8 mouse cellular contexts compared by ENCODE assay signal in the genomic region with DNA sequence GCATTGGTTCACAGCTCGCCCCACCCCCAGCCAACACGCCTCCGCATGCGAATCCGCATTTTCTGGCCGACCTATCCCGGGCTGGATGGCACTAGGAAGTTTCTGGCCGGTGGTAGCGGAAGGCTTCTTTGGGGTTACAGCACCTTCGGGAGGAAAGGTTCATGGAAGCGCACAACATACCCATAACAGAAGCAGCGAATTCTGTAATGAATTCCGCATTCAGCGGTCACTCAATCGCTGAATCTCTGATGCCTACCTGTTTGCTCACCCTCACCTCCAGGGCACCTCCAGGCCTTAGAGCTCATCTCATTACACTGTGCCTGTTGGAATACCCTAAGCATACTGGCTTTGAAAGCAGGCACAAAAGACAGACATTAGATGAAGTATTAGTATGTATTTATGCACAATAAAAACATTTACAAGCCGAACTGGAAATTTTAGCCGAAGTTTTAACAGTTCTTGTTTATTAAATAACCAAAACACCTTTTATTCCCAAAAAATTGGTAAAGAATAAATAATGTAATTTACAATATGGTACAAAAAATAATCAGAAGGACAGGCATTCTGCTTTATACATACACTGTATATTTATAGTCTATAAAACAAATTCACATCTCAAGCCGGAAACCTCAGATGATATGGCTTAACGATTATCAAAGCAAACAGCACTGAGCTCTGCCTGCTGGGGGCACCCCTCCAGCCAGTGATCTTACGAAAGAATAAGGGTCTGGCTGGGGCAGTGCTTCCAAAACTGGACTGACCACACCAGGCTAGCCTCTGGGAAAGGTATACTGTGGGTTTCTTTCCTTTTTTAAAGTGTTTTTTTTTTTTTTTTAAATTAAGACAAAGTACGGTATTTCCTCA. TPM values are rescaled to one million over a fixed set of nuclear protein-coding genes. Genes with fewer than 3 reads are reported as not detected.
DNase-seq lines count a peak whose midpoint lies in the region; ATAC-seq and TF ChIP-seq lines count a peak whose summit lies in the region.

No protein-coding gene starts in this region.

- H3K9me3 ChIP-seq in lung, embryonic 14.5 days (ENCODE audit: low read depth, low read length), result no peaks in the 10 kb centered on the region
- no peaks in the 10 kb centered on the region for H3K9me3 ChIP-seq in midbrain, embryonic 15.5 days

- H3K9ac ChIP-seq in lung, embryonic 14.5 days, result peak overlapping the region; percentile 85
- H3K9ac ChIP-seq in midbrain, embryonic 15.5 days, result peak overlapping the region; percentile 14; the same call in 1 of the 2 replicates

- H3K27me3 ChIP-seq in lung, embryonic 14.5 days (ENCODE audit: insufficient read depth, low read length), result no peaks in the 10 kb centered on the region
- H3K27me3 ChIP-seq in midbrain, embryonic 15.5 days (replicated peaks), result no peaks in the 10 kb centered on the region

- no peak overlapping the region for H3K27ac ChIP-seq in lung, embryonic 14.5 days (ENCODE audit: low read depth)
- peak overlapping the region; percentile 93 for H3K27ac ChIP-seq in midbrain, embryonic 15.5 days

- TF ChIP-seq CTCF in lung, embryonic 14.5 days (IDR thresholded peaks at IDR 0.05; ENCODE audit: low read depth), result no peak

- peak overlapping the region; percentile 66 for H3K4me2 ChIP-seq in lung, embryonic 14.5 days
- peak overlapping the region; percentile 66 for H3K4me2 ChIP-seq in midbrain, embryonic 15.5 days

- peak; percentile 19 for DNase-seq in lung, embryonic 14.5 days
- DNase-seq in lung, postnatal 14 days, result no peak
- no peak for DNase-seq in adrenal gland, postnatal 25 days
- no peak for DNase-seq in gastrocnemius, adult 8-10 months (ENCODE audit: low spot score in 2 of 2)
- no peak for DNase-seq in right cerebral cortex, postnatal 4 days

- peaks cover 58% of the 10 kb centered on the region for H3K36me3 ChIP-seq in lung, embryonic 14.5 days (ENCODE audit: insufficient read depth)
- H3K36me3 ChIP-seq in midbrain, embryonic 15.5 days (replicated peaks), result peaks cover 33% of the 10 kb centered on the region

- peak; percentile 36; the same call in 1 of the 2 replicates for ATAC-seq in lung, embryonic 14.5 days (ENCODE audit: insufficient read depth)
- ATAC-seq in common myeloid progenitor, adult 5-6 weeks (replicated peaks; ENCODE audit: low read depth, poor library complexity, severe bottlenecking), result peak; percentile 27; the same call in 1 of the 2 replicates
- peak; percentile 7 for ATAC-seq in inflammation-experienced regulatory T-cells, adult 6 months
- ATAC-seq in midbrain, embryonic 15.5 days (replicated peaks), result peak; percentile 70

- peak overlapping the region; percentile 73 for H3K4me3 ChIP-seq in lung, embryonic 14.5 days (ENCODE audit: low read depth, low read length)
- peak overlapping the region; percentile 100 for H3K4me3 ChIP-seq in midbrain, embryonic 15.5 days

- 0 out of 2 replicates have a peak, but pooled peaks cover 3% of the 10 kb centered on the region for H3K4me1 ChIP-seq in lung, embryonic 14.5 days (ENCODE audit: insufficient read depth)
- H3K4me1 ChIP-seq in midbrain, embryonic 15.5 days, result peaks cover 15% of the 10 kb centered on the region

- 12% methylated on average over 21 of the region's 21 CpGs for WGBS in lung, embryonic 14.5 days
- 15% methylated on average over 21 of the region's 21 CpGs for WGBS in midbrain, embryonic 15.5 days

RNA-seq across cellular contexts. Expression of a gene that starts 0.6 kb away (rescaled TPM):
- polyA plus RNA-seq in lung, embryonic 14.5 days (2014; fragmentation: Nextera tagmentation; extraction: Ambion mirVana), result 140 and 142 TPM in 2 replicates
- 89.7 and 100 TPM in 2 replicates for total RNA-seq in common myeloid progenitor, adult 5-6 weeks (2017)
- 10 to 100 TPM; 25.3 to 48.1 (median 32.1) TPM for polyA plus RNA-seq in inflammation-experienced regulatory T-cells, adult 6 months (2017; shearing (Covaris generic))
- 102 and 103 TPM in 2 replicates for polyA plus RNA-seq in midbrain, embryonic 15.5 days (2015; fragmentation: Nextera tagmentation; extraction: Ambion mirVana)
- 27.0 and 33.1 TPM in 2 replicates for total RNA-seq in adrenal gland, postnatal 25 days (2021)
- total RNA-seq in gastrocnemius, adult 8-10 months (2022), result 1 to 10 TPM; 5.1 to 8.5 (median 6.9) TPM

RNA-seq across cellular contexts. Expression of a gene that starts 24.3 kb away (rescaled TPM):
- polyA plus RNA-seq in lung, embryonic 14.5 days (2014; fragmentation: Nextera tagmentation; extraction: Ambion mirVana), result 32.1 and 34.2 TPM in 2 replicates
- 21.0 and 33.2 TPM in 2 replicates for total RNA-seq in common myeloid progenitor, adult 5-6 weeks (2017)
- 10 to 100 TPM; 22.0 to 47.5 (median 34.9) TPM for polyA plus RNA-seq in inflammation-experienced regulatory T-cells, adult 6 months (2017; shearing (Covaris generic))
- polyA plus RNA-seq in midbrain, embryonic 15.5 days (2015; fragmentation: Nextera tagmentation; extraction: Ambion mirVana), result 99.5 and 112 TPM in 2 replicates
- 157 and 177 TPM in 2 replicates for total RNA-seq in adrenal gland, postnatal 25 days (2021)
- 10 to 100 TPM; 12.1 to 15.4 (median 13.7) TPM for total RNA-seq in gastrocnemius, adult 8-10 months (2022)

RNA-seq across cellular contexts. Expression of a gene that starts 54.5 kb away (rescaled TPM):
- 8.7 and 9.8 TPM in 2 replicates for polyA plus RNA-seq in lung, embryonic 14.5 days (2014; fragmentation: Nextera tagmentation; extraction: Ambion mirVana)
- 10.5 and 14.8 TPM in 2 replicates for total RNA-seq in common myeloid progenitor, adult 5-6 weeks (2017)
- polyA plus RNA-seq in inflammation-experienced regulatory T-cells, adult 6 months (2017; shearing (Covaris generic)), result 10 to 100 TPM; 10.7 to 22.5 (median 17.2) TPM
- 6.3 and 7.1 TPM in 2 replicates for polyA plus RNA-seq in midbrain, embryonic 15.5 days (2015; fragmentation: Nextera tagmentation; extraction: Ambion mirVana)
- 25.9 and 26.7 TPM in 2 replicates for total RNA-seq in adrenal gland, postnatal 25 days (2021)
- total RNA-seq in gastrocnemius, adult 8-10 months (2022), result 1 to 10 TPM; 6.2 to 6.9 (median 6.7) TPM

RNA-seq across cellular contexts. Expression of a gene that starts 54.8 kb away (rescaled TPM):
- 16.9 and 18.0 TPM in 2 replicates for polyA plus RNA-seq in lung, embryonic 14.5 days (2014; fragmentation: Nextera tagmentation; extraction: Ambion mirVana)
- 21.6 and 41.7 TPM in 2 replicates for total RNA-seq in common myeloid progenitor, adult 5-6 weeks (2017)
- 10 to 100 TPM; 15.7 to 18.8 (median 17.2) TPM for polyA plus RNA-seq in inflammation-experienced regulatory T-cells, adult 6 months (2017; shearing (Covaris generic))
- polyA plus RNA-seq in midbrain, embryonic 15.5 days (2015; fragmentation: Nextera tagmentation; extraction: Ambion mirVana), result 20.0 and 22.5 TPM in 2 replicates
- 36.3 and 45.4 TPM in 2 replicates for total RNA-seq in adrenal gland, postnatal 25 days (2021)
- total RNA-seq in gastrocnemius, adult 8-10 months (2022), result 1 to 10 TPM; 1.4 to 2.7 (median 2.3) TPM

Comparison
In these comparisons a context has a peak if more than half of its experiments do, and no peak if none do; other contexts are left out.
1. ATAC-seq: peak in every context shown above with its lines; median percentile 70 in midbrain, embryonic 15.5 days; 36 in lung, embryonic 14.5 days; 27 in common myeloid progenitor, adult 5-6 weeks; 7 in inflammation-experienced regulatory T-cells, adult 6 months.